Mouse (Mus musculus): ENCODE data around the gene Tnfrsf22.
"Not testable (repeated sequence)": the region's sequence is repeated elsewhere in the genome, so short reads cannot be mapped to it uniquely, and the experiment has no call there.

DNA sequence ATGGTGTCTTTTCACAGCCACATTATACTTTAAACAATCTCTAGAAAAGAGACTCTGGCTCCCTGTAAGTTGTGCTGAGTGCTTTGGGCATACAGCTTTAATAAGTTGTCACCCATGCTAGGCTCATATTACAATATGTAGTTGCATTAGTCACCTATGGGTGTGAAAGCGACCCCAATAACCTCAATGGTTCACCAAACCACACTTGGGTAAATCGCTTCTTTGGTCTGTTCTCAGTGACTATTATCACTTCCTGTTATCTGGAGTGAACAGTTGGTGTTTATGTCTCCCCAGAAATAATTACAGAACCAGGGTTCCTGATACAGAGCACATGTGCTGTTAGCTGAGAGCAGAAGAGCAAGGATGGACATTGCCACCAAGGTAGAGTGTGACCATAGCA, 5.5 kb downstream of the Tnfrsf22 start:
- TF ChIP-seq POLR2A (IDR thresholded peaks at IDR 0.05; ENCODE audit: insufficient read depth, low read length); CTCF (IDR thresholded peaks at IDR 0.05; ENCODE audit: low read depth, low read length): not testable (repeated sequence)

Data from ES-Bruce4 (cell line).